Mouse (Mus musculus) retina, postnatal 7 days (tissue): ENCODE measurements around the gene Sult6b2.

ENCODE experiments used
- DNase-seq: peaks from one replicate; pipeline ENCODE4 v3.0.0-alpha.2; 2012; ENCODE audit warnings: low read depth, low spot score

The Sult6b2 gene

DNA sequence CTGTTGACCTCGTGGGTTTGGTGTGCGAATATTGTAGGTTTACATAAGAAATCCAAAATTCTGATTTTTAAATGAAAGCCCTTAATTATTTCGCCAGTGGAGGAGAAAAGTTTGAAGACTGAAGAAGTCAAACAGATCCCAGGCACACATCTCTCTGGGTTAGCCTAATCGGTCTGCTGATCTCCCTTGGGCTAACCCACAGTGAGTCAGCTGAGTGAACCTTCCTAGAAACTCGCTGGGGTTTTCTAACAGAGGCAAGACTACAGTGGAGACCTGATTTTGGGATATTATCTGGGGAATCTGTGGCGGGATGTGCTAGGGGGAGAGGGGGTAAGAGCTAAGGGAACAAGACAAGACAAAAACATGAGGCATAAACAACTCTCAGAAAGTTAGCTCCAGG is 5.9 kb upstream of the Sult6b2 start:
- no peak for DNase-seq

DNA sequence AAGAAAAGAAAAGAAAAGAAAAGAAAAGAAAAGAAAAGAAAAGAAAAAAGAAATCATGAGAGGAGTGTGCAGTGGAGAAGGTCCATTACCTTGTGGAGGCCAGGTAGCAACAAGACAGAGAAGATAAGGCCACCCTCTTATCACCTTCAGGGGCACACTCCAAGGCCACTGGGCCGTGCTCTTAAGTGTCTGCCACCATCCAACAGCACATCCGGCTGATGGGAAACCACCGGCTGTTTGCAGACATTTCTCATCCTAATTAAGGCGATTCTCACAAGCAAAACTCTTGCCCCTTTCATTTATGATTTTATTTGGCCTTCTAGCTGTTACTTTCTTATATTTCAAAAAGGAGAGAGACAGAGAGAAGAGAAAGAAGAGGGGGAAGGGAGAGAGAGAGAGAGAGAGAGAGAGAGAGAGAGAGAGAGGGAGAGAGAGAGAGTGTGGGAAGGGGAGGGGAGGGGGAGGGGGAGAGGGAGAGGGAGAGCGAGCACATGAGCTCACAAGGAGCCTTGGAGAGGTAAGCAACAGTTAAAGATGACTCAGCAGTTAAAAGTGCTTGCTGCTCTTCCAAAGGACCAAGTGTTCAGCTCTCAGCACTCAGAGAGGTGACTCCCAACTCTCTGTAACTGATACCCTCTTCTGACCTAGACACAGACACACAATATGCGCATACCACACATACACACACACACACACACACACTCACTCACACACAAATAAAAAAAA is 5.2 kb upstream of the Sult6b2 start:
- no peak for DNase-seq

DNA sequence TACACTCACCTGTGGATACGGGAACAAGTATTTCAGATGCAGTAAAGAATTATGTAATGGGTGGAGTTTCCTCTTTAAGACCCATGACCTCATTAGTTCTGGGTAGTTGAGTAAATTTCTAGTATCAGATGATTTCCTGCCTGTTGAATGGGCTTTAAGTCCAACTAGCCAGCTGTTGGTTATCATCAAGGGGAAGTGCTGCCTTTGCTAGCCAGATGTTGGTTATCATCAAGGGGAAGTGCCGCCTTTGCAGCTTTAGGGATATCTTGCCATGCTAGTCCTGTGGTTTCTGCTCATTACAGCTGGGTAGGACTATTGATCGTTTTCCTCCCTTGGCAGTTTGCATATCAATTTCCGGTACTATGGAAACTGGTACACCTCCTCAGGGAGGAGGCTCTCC is 2.0 kb upstream of the Sult6b2 start:
- DNase-seq, result no peak

DNA sequence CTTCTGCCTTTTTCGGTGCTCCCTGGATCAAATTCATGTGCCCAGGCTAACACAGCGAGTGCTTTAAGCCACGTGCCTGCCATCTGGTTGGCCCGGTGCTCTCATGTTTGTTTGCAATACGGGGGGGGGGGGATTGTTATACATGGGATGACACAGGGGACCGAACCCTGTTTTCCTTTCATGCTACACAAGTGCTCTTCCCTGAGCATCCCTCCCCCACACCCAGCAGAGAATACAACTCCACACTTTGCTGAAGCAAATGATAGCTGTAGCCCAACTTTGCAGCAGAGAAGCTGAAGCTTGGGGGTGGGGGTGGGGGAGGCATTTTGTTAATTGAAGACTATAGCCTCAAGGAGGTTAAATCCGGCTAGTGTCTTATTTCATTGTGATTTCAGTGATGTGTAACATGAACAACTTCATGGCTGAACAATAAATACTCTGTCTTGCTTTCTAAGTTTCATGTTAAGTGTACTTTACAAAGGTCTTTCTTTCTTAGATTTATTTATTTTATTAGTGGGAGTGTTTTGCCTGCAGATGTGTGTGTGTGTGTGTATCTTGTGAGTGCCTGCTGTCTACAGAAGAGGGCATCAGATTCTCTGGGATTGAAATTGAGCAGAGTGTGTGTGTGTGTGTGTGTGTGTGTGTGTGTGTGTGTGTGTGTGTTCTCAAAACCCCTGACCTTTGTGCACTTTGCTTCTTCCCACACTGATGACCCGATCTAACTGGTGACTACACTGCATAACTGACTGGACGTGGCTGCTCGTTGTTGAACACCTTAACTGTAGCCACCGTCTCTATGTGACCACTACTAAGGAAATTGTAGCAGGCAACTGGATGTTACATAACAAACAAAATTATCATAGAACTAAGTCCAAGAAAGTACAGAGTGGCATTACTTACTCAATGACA is 1.4 kb downstream of the Sult6b2 start:
- no peak for DNase-seq

GRCm38 (mm10) chr6:142801687-142802086 is 2.6 kb downstream of the Sult6b2 start:
- no peak for DNase-seq

GRCm38 (mm10) chr6:142799704-142800374 is 4.5 kb downstream of the Sult6b2 start:
- no peak for DNase-seq

DNA sequence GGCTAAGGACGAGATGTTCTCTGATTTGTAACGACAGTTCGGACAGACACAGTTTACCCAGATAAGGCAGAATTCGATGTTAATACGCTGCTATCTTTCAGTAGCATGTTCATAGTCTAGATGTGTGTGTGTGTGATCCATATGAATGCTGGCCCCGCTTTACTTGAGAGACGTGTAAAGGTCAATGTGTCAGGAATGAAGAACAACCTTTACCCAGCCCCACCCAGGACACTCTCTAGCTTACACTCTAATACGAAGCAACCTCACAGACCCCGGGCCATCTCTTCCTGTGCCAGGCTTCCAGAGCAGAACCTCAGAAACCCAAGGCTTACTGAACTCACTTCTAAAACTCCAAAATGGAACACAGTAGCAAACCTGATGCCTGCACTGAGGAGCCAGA is 5.5 kb downstream of the Sult6b2 start:
- DNase-seq, result no peak

DNA sequence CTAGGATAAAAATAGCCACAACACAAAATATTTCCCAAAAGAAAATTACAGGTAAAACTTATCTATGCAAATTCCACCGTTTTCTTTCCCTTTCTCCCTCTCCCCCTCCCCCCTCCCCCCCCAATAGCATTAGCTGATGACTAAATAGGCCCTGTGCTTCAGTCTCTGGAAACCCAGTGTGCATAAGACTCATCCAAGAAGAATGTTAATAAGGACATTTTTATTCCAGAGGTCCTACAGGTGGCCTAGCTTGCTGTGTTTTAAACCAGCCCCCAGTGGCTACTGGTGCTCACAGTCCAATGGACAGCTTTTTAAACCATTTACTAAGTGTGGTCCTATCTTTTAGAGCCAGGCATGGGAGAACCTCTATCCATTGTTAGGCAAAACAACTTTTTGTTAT is 6.3 kb downstream of the Sult6b2 start:
- DNase-seq, result no peak

GRCm38 (mm10) chr6:142795655-142796441 is 8.5 kb downstream of the Sult6b2 start:
- no peak for DNase-seq

GRCm38 (mm10) chr6:142795087-142795486 is 9.2 kb downstream of the Sult6b2 start:
- DNase-seq, result no peak

GRCm38 (mm10) chr6:142793468-142793867 is 10.8 kb downstream of the Sult6b2 start:
- no peak for DNase-seq

- DNase-seq, result no peak
These were observed 11.9 kb downstream of the Sult6b2 start for GRCm38 (mm10) chr6:142792241-142792968.

- no peak for DNase-seq
These were observed 14.6 kb downstream of the Sult6b2 start for GRCm38 (mm10) chr6:142789736-142790135.

DNA sequence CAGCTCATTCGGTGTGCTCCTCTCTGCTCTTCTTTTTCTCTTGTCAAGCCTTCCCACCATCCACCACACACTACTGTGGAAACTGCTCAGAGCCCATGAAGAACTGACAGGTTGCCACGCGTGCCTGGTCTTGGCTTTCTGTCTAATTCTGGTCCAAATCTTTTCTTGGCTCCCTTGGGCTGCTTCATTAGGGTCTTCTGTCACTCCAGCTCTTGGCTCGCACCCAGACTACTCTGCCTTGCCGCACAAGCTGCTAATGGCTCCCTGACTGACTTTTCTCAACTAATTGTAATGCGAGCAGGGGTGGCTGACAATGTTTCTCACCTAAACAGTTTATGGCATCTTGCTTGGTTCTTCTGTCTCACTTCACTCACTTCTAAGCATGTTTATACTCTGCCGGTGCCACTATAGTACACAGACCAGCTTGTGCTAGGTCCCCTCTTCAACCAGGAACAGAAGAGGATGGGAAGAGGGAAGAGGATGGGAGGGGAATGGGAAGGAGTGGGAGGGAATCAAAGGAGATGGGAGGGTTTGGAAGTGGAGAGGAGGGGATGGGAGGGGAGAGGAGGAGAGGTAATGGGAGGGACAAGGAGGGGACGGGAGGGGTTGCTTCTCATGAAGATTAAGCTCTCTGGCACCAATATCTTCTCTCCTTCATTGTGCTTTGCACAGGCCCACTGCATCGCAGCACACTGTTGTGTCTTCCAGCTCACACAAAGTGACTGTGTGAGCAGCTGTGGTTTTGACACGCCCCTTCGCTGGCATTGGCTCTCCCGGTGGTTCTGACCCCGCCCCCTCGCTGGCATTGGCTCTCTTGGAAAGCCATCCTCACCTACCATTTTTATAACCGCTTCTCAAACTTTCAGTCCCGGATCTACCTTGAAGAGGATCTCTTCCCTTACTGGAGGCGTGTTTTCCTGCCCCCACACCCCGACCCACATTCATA is 16.0 kb downstream of the Sult6b2 start:
- DNase-seq, result no peak

GRCm38 (mm10) chr6:142786106-142786505 is 18.2 kb downstream of the Sult6b2 start:
- no peak for DNase-seq

DNA sequence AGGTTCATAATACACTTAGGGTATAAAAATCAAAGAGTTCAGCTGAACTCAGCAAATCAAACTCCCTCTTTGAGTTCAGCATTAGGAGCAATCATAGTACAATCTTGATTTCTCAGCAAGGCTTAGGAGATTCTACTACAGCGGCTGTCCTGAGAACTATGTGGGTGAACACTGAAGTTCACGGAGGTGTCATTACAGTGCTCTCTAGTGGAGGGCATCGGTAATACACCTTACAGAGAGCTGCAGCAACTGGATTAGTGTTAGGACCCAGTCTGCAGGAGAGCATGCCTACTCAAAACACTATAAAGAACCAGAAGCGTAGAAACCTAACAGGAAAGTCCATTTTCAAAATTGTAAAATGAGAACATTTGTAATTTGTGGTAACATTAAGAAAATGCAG is 19.0 kb downstream of the Sult6b2 start:
- DNase-seq, result peak; percentile 46

- DNase-seq, result no peak
These were observed 23.0 kb downstream of the Sult6b2 start for GRCm38 (mm10) chr6:142781286-142781685.

GRCm38 (mm10) chr6:142780574-142781033 is 23.7 kb downstream of the Sult6b2 start:
- DNase-seq, result no peak

DNA sequence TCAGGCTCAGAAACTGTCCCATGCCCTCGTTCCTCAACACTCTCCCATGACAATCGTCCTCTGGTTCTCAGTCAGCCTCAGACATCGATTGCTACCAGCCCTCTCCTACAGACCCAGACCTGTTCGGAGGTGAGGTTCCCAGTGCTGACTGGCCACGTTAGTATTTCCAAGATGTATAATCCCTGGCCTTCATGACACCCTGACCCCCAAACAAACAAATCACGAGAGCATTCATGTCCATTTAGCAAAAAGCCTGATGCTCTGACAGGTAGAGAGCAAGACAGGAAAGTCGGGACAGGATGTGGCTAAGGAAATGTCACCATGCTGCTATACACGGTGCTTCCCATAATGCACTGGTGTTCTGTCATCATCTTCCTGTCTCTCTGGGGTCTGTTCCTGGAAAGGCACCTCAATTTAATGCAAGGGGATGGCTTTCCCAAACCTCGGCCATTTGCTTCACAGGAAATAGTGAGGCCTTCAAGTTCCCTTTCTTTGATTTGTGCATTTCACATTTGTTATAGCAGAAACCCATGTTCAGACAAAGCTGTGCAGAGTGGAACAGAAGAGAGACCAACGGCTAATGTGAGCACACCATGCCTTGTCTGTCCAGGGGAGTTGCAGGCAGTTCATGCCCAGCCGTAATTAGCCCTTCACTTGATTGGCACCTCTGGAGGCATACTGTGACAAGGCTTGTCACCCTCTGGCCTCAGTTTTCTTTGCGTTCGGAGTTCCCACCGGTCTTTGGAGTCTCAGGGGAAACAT is 24.3 kb downstream of the Sult6b2 start:
- no peak for DNase-seq
